Mouse (Mus musculus): ENCODE results near the gene Zranb1. TPM values are rescaled to one million over a fixed set of nuclear protein-coding genes. Genes with fewer than 3 reads are reported as not detected.

Gene Zranb1
- total RNA-seq, 2 experiments from 2014 or later, result 45.8 to 47.1 TPM

DNA sequence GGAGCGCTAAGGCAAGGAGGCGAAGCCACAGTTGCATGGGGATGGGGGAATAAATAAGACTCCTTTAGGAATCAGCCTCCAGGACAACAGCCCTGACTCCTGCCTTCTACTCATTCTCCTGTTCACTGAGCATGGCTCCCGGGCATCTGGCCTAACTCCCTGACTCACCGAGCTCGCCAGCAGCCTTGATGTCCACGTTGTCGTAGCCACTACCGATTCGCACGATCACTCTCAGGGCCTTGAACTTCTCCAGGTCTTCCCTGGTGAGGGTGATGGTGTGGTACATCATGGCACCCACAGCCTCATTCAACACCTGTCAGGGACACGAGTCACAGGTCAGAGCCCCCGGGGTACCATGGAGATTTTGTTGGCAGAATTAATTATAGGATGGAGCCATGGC lies 67.7 kb downstream of the Zranb1 start:
- DNase-seq (ENCODE audit: low spot score in 2 of 2), result peak in 1 of 2 experiments; percentile 4

GRCm38 (mm10) chr7:132999061-132999460 lies 68.1 kb downstream of the Zranb1 start:
- DNase-seq (ENCODE audit: low spot score in 2 of 2), result peak in 1 of 2 experiments; percentile 2

DNA sequence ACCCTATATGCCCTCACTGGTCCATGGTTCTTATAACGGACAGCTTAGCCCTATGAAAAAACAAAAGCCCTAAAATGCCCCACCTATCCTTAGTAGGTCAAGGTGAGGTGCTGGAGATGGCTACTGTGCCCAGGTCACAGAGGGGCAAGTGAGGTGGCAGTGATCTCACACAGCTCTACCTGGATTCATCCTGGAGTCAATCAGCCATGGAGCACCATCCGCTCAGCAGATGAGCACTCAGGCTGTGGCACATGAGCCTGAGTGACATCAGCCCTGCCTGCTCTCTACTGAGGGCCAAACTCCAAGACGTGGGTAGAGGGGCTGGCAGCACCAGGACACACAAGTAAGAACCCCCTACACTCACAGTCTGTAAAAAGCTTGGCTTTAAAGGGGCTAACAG lies 70.4 kb downstream of the Zranb1 start:
- DNase-seq (ENCODE audit: low spot score in 2 of 2), result no peak

DNA sequence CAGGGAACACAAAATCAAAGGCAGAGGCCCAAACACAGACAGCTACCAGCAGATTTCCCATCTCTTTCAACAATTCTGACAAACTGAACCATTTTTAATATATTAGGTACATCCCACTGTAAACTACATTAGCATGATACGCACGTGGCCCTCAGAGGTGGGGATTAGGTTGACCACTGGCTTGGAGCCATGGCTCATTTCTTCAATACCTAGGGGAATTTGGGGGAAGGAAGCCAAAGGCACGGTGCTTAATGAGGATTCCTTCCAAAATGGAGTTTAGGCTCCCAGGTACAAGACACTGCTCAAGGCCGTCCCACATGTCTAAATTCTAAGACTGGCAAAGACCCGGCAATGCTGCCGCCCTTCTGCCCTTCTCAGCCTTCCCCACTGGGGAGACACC lies 71.3 kb downstream of the Zranb1 start:
- no peak for DNase-seq (ENCODE audit: low spot score in 2 of 2)

DNA sequence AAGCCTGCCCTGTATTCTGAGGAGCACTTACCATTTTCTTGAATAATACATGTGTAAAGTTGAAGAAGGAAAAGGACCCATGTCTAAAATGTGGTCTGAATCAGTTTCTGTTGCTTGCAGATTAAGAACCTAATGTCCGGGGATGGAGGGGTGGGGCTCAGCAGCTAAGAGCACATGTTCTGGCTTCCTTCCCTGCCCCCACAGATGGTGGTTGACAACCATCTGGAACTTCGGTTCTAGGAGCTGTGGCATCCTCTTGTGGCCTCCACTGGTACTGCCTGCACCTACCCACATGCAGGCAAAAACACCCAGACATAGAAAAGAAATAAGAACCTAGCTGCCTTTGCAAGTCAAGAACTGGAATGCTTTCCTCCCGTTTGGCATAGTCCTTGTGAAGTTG lies 72.5 kb downstream of the Zranb1 start:
- DNase-seq (ENCODE audit: low spot score in 2 of 2), result peak; percentile 43 to 48

DNA sequence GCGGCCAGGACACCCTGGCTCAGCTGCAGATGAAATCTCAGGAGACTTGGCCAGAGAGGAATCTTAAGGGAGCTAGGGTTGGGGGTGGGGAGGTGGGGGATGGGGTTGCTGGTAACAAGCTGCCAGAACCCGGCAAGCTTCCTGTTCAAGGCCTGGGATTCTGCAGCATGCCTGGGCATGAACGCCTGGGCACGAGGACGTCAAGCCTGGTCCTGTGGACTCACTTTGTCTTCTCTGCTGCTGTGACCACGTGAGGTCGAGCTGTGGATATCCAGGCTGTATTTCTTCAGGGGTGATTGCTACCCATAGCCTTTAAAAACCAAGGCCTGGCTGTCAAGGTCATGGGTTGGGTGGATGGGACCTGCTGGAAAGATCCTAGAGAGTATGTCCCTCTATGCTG lies 74.8 kb downstream of the Zranb1 start:
- DNase-seq (ENCODE audit: low spot score in 2 of 2), result no peak

- peak; percentile 57 to 66 for DNase-seq (ENCODE audit: low spot score in 2 of 2)
These were observed 76.4 kb downstream of the Zranb1 start for GRCm38 (mm10) chr7:133007343-133007742.

- no peak for DNase-seq (ENCODE audit: low spot score in 2 of 2)
These were observed 77.7 kb downstream of the Zranb1 start for GRCm38 (mm10) chr7:133008663-133009062.

GRCm38 (mm10) chr7:133009676-133010075 lies 78.7 kb downstream of the Zranb1 start:
- DNase-seq (ENCODE audit: low spot score in 2 of 2), result no peak

DNA sequence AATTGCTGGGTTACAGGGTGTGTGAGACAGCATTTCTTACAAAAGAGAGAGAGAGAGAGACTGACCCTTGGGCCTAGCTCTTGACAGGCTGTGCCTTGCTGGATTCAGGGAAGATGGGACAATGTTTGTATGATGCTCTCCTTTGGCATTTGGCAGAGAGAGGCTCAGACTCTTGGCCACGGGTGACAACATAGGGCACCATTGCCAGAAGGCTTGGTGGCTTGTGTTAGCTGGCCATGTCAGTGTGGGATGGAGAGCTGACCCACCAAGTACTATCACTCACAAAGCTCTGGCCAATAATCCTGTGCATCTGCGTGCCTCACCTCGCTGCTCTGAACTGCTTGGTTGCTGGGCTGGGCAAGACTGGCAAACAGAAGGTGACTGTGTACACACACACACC lies 79.5 kb downstream of the Zranb1 start:
- DNase-seq (ENCODE audit: low spot score in 2 of 2), result no peak

GRCm38 (mm10) chr7:133011191-133011590 lies 80.2 kb downstream of the Zranb1 start:
- peak in 1 of 2 experiments; percentile 46 for DNase-seq (ENCODE audit: low spot score in 2 of 2)

DNA sequence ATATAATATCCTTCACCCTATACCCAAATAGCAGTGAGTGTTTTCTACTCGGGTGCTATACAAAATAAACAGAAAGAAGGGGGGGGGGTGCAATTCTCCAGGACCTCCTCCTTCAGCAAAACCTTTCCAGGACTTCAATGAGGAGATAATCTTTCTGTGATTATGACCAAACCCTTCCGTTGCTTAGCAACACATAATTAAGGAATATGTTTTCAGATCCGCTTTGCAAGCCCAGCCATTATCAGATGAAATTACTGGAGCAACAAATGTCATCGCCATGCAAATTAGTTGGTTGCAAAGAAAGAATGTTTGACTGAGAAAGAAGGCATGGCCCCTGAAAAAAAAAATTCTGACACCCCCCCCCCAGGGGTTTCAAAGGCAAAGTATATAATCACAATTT lies 80.7 kb downstream of the Zranb1 start:
- DNase-seq (ENCODE audit: low spot score in 2 of 2), result no peak

GRCm38 (mm10) chr7:133012637-133013366 lies 81.9 kb downstream of the Zranb1 start:
- no peak for DNase-seq (ENCODE audit: low spot score in 2 of 2)

GRCm38 (mm10) chr7:133013923-133014322 lies 83.0 kb downstream of the Zranb1 start:
- no peak for DNase-seq (ENCODE audit: low spot score in 2 of 2)

GRCm38 (mm10) chr7:133014631-133015030 lies 83.7 kb downstream of the Zranb1 start:
- DNase-seq (ENCODE audit: low spot score in 2 of 2), result no peak

DNA sequence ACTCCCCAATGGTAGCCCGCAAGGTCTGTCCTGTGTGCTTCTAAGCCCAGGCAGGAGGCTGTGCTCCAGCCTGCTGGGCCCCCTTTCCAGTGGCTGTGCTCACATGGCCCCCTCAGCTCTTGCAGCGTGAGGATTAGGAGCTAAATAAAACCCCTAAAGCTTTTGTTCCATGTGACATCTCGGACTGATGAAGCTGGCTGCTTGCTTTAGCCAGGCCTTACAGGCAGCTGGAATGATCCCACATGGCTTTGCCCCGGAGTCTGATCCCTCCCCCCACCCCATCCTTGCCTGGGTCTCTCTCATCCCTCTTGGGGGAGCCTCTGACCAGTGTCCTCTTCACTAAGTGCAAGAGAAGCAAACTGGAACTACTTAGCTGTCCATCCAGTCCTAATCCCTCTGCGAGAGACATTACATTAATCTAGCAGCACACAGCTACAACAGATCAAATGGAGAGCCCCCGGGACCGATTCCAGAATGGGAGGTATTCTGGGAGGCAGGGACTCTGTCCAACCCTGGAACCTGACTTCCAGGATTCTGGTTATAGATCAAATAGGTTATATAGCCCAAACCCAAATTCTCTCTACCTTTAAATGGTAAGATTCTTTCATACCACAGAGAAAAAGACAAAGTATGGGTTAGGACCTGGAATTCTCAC lies 84.6 kb downstream of the Zranb1 start:
- DNase-seq (ENCODE audit: low spot score in 2 of 2), result no peak

GRCm38 (mm10) chr7:133018961-133019360 lies 88.0 kb downstream of the Zranb1 start:
- no peak for DNase-seq (ENCODE audit: low spot score in 2 of 2)

DNA sequence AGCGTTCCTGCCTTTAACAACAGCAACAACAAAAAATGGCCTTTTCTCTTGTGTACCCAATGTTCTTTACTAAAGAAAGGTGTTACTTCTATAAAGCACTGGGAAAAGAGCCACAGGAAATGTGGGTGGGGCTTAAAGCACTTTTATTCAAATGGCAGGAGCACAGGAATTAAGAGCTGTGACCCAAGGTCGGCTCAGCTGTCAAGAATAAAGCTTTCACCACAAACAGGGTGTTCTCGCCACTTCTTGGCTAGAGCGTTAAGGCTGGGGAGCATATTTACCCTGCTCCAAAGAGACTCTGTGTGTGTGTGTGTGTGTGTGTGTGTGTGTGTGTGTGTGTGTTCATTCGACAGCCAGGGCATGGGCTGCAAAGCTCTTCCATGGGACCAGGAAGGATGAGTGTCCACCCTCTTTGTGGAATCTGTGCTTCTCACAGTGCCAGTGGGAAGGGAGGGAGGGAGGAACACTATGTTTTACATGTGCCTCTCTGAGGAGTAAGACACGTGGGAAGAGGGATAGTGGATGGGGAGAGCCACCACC lies 88.6 kb downstream of the Zranb1 start:
- DNase-seq (ENCODE audit: low spot score in 2 of 2), result no peak

GRCm38 (mm10) chr7:133024694-133025093 lies 93.8 kb downstream of the Zranb1 start:
- DNase-seq (ENCODE audit: low spot score in 2 of 2), result no peak

GRCm38 (mm10) chr7:133027930-133028329 lies 97.0 kb downstream of the Zranb1 start:
- DNase-seq (ENCODE audit: low spot score in 2 of 2), result no peak

DNA sequence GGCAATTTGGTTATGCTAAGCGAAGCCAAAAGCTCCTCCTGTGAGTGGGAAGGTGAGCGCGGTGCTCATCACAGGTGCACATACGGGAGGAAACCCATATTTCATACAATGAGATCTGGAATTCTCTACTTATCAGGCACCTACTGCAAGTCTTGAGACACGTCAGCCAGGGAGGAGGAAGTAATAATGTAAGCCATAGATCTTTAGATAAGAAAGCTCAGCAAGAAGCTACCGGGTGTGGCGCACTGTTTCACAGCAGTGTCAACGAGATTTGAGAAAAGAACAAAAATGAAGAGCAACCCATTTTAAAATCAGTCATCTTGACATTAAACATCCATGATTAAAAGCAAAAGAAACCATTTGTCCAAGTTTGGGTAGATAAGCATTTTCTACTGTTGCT lies 98.1 kb downstream of the Zranb1 start:
- no peak for DNase-seq (ENCODE audit: low spot score in 2 of 2)

- no peak for DNase-seq (ENCODE audit: low spot score in 2 of 2)
These were observed 98.6 kb downstream of the Zranb1 start for GRCm38 (mm10) chr7:133029496-133030047.
